Mouse (Mus musculus): ENCODE measurements around the gene Klf6.

Gene Klf6

GRCm38 (mm10) chr13:5861157-5862002 lies at the start of gene Klf6:
TSS of gene Klf6 (plus strand) at chr13:5861482.
- in situ Hi-C loops (cut with MseI, MboI): no loop called here

GRCm38 (mm10) chr13:5813433-5813832 lies 47.8 kb upstream of the Klf6 start:
- in situ Hi-C loops (cut with MseI, MboI): no loop called here

GRCm38 (mm10) chr13:5817250-5817649 lies 44.0 kb upstream of the Klf6 start:
- in situ Hi-C loops (cut with MseI, MboI): no loop called here

GRCm38 (mm10) chr13:5819173-5819572 lies 42.1 kb upstream of the Klf6 start:
- in situ Hi-C loops (cut with MseI, MboI): no loop called here

- in situ Hi-C loops (cut with MseI, MboI): no loop called here
Measured at GRCm38 (mm10) chr13:5822586-5822985, 38.7 kb upstream of the Klf6 start.

- in situ Hi-C loops (cut with MseI, MboI): no loop called here
Measured at GRCm38 (mm10) chr13:5823150-5823549, 38.1 kb upstream of the Klf6 start.

- in situ Hi-C loops (cut with MseI, MboI): no loop called here
Measured at GRCm38 (mm10) chr13:5824189-5824815, 37.0 kb upstream of the Klf6 start.

- in situ Hi-C loops (cut with MseI, MboI): no loop called here
Measured at GRCm38 (mm10) chr13:5826170-5826827, 35.0 kb upstream of the Klf6 start.

GRCm38 (mm10) chr13:5831976-5832375 lies 29.3 kb upstream of the Klf6 start:
- in situ Hi-C loops (cut with MseI, MboI): no loop called here

- in situ Hi-C loops (cut with MseI, MboI): no loop called here
Measured at GRCm38 (mm10) chr13:5837174-5837777, 24.0 kb upstream of the Klf6 start.

- in situ Hi-C loops (cut with MseI, MboI): no loop called here
Measured at GRCm38 (mm10) chr13:5841418-5841817, 19.9 kb upstream of the Klf6 start.

- in situ Hi-C loops (cut with MseI, MboI): no loop called here
Measured at GRCm38 (mm10) chr13:5842911-5843310, 18.4 kb upstream of the Klf6 start.

GRCm38 (mm10) chr13:5843829-5844228 lies 17.5 kb upstream of the Klf6 start:
- in situ Hi-C loops (cut with MseI, MboI): no loop called here

- in situ Hi-C loops (cut with MseI, MboI): no loop called here
Measured at GRCm38 (mm10) chr13:5844338-5844737, 16.9 kb upstream of the Klf6 start.

GRCm38 (mm10) chr13:5845161-5845590 lies 16.1 kb upstream of the Klf6 start:
- in situ Hi-C loops (cut with MseI, MboI): no loop called here

GRCm38 (mm10) chr13:5845605-5846004 lies 15.7 kb upstream of the Klf6 start:
- in situ Hi-C loops (cut with MseI, MboI): no loop called here

GRCm38 (mm10) chr13:5846860-5847259 lies 14.4 kb upstream of the Klf6 start:
- in situ Hi-C loops (cut with MseI, MboI): no loop called here

GRCm38 (mm10) chr13:5847736-5848135 lies 13.5 kb upstream of the Klf6 start:
- in situ Hi-C loops (cut with MseI, MboI): no loop called here

- in situ Hi-C loops (cut with MseI, MboI): no loop called here
Measured at GRCm38 (mm10) chr13:5860651-5861156, 578 bp upstream of the Klf6 start.

- in situ Hi-C loops (cut with MseI, MboI): no loop called here
Measured at GRCm38 (mm10) chr13:5862003-5862625, 832 bp downstream of the Klf6 start.

GRCm38 (mm10) chr13:5862626-5863407 lies 1.5 kb downstream of the Klf6 start:
- in situ Hi-C loops (cut with MseI, MboI): no loop called here

Measured in mouse trophoblast stem cell (cell line).